Mouse (Mus musculus): Measurements from ENCODE around the gene Hspb9. TPM values are rescaled to one million over a fixed set of nuclear protein-coding genes. Genes with fewer than 3 reads are reported as not detected.

The Hspb9 gene
- polyA plus RNA-seq, 1 experiment from 2014 or later: not detected

DNA sequence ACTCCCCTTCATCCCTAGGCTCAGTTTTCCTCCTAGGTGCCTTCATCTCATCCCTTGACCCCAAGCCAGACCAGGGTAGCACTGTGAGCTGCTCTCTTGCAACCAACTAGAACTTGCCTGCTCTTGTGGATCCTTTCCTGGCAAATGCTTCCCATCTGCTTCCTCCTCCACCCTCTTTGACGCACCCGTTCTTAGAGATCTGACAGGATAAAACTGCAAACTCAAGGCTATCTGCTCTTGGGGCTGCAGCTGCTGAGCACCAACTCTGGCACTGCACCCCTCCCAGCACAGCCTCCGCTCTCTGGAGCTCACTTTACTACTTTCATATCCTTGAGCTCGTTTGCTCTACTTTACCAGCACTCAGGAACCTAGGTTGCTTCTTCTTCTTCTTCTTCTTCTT, 35.0 kb downstream of the Hspb9 start:
- H3K27me3 ChIP-seq (ENCODE audit: control insufficient read depth, insufficient read depth, low read length): no peaks in the 10 kb centered on the region
- no peak overlapping the region for H3K4me2 ChIP-seq (ENCODE audit: low read depth, low read length)
- no peaks in the 10 kb centered on the region for H3K4me1 ChIP-seq (ENCODE audit: control insufficient read depth, insufficient read depth, low read length)
- no peak overlapping the region for H3K9ac ChIP-seq (replicated peaks; ENCODE audit: low read length)
- H3K27ac ChIP-seq (replicated peaks; ENCODE audit: low read depth, low read length): no peak overlapping the region
- H3K9me3 ChIP-seq (replicated peaks; ENCODE audit: control insufficient read depth, low read length): no peaks in the 10 kb centered on the region
- H3K36me3 ChIP-seq (replicated peaks; ENCODE audit: control insufficient read depth, insufficient read depth, low read depth, low read length): no peaks in the 10 kb centered on the region
- ATAC-seq (replicated peaks; ENCODE audit: insufficient number of reproducible peaks, low FRiP score, low TSS enrichment, low read depth) (no peak), DNase-seq (ENCODE audit: low spot score) (no peak)
- no peak overlapping the region for H3K4me3 ChIP-seq (ENCODE audit: low read depth, low read length)
- WGBS: 72% methylated on average over 4 of the region's 4 CpGs

DNA sequence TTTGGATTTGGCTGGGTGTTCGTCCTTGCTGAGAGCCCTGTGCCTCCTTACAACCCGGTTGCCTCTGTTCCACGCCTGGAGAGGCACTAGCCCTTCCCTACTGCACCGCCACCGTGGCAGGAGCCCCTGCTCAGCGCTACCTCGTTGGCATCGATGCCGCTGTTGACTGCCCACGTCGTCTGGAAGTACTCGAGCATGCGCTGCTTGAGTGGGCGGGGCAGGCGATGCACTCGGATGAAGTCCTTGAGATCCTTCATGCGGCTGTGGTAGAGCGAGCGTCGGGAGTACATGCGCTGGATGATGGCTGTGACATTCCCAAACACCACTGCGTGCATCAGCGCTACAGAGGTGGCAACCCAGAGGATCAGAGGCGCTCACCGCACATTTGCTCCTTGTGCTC, 35.8 kb downstream of the Hspb9 start:
- ATAC-seq (replicated peaks; ENCODE audit: insufficient number of reproducible peaks, low FRiP score, low TSS enrichment, low read depth): no peak

DNA sequence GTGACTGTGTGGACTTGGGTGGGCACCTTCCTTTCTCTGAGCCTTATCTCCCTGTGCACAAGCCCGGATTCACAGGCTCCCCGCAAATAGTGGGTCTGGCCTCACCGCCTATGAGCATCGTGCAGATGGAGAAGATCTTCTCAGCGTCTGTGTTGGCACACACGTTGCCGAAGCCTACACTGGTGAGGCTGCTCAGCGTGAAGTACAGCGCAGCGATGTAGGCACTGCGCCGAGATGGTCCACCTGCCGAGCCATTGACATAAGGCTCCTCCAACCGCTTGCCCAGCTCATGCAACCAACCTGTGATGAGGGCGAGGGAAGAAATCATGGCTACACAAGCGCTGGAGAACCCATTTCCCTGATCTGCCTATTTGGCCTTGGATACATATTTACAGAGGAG, 36.5 kb downstream of the Hspb9 start:
- Histone ChIP-seq H3K27me3 (ENCODE audit: control insufficient read depth, insufficient read depth, low read length) (no peaks in the 10 kb centered on the region), H3K4me3 (ENCODE audit: low read depth, low read length) (no peak overlapping the region), H3K4me2 (ENCODE audit: low read depth, low read length) (no peak overlapping the region), H3K4me1 (ENCODE audit: control insufficient read depth, insufficient read depth, low read length) (no peaks in the 10 kb centered on the region), H3K36me3 (replicated peaks; ENCODE audit: control insufficient read depth, insufficient read depth, low read depth, low read length) (no peaks in the 10 kb centered on the region), H3K9ac (replicated peaks; ENCODE audit: low read length) (no peak overlapping the region), H3K27ac (replicated peaks; ENCODE audit: low read depth, low read length) (no peak overlapping the region), H3K9me3 (replicated peaks; ENCODE audit: control insufficient read depth, low read length) (no peaks in the 10 kb centered on the region)
- ATAC-seq (replicated peaks; ENCODE audit: insufficient number of reproducible peaks, low FRiP score, low TSS enrichment, low read depth) (no peak), DNase-seq (ENCODE audit: low spot score) (no peak)
- 90% methylated on average over 16 of the region's 16 CpGs for WGBS

More for the DNA sequence above, 35.8 kb downstream of the Hspb9 start:
- H3K27me3 ChIP-seq (ENCODE audit: control insufficient read depth, insufficient read depth, low read length): no peaks in the 10 kb centered on the region
- 50% methylated on average over 25 of the region's 25 CpGs for WGBS
- no peak overlapping the region for H3K27ac ChIP-seq (replicated peaks; ENCODE audit: low read depth, low read length)
- no peak overlapping the region for H3K4me3 ChIP-seq (ENCODE audit: low read depth, low read length)
- H3K4me2 ChIP-seq (ENCODE audit: low read depth, low read length): no peak overlapping the region
- no peak overlapping the region for H3K9ac ChIP-seq (replicated peaks; ENCODE audit: low read length)
- no peaks in the 10 kb centered on the region for H3K36me3 ChIP-seq (replicated peaks; ENCODE audit: control insufficient read depth, insufficient read depth, low read depth, low read length)
- DNase-seq (ENCODE audit: low spot score): no peak
- no peaks in the 10 kb centered on the region for H3K4me1 ChIP-seq (ENCODE audit: control insufficient read depth, insufficient read depth, low read length)
- no peaks in the 10 kb centered on the region for H3K9me3 ChIP-seq (replicated peaks; ENCODE audit: control insufficient read depth, low read length)

DNA sequence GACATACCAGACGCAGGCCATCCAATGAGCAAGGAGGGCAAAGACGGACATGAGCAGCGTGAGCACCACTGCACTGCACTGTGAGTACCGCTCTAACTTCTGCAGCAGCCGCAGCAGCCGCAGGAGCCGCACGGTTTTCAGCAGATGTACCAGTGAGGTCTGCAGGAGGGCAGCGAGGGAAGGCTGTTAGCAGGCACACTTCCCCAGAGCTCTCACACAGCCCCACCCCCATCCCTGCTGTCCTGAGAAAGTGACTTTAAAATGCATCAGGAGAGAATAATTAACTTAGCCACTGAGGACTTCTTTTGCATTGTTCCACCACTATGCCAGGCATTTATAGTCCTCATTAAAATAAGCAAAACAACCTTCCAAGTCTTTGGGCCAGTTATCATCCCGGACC, 38.6 kb downstream of the Hspb9 start:
- DNase-seq (ENCODE audit: low spot score) (no peak), ATAC-seq (replicated peaks; ENCODE audit: insufficient number of reproducible peaks, low FRiP score, low TSS enrichment, low read depth) (no peak)
- H3K27me3 ChIP-seq (ENCODE audit: control insufficient read depth, insufficient read depth, low read length): no peaks in the 10 kb centered on the region
- no peak overlapping the region for H3K4me2 ChIP-seq (ENCODE audit: low read depth, low read length)
- H3K36me3 ChIP-seq (replicated peaks; ENCODE audit: control insufficient read depth, insufficient read depth, low read depth, low read length): no peaks in the 10 kb centered on the region
- no peaks in the 10 kb centered on the region for H3K9me3 ChIP-seq (replicated peaks; ENCODE audit: control insufficient read depth, low read length)
- no peak overlapping the region for H3K9ac ChIP-seq (replicated peaks; ENCODE audit: low read length)
- H3K27ac ChIP-seq (replicated peaks; ENCODE audit: low read depth, low read length): no peak overlapping the region
- no peak overlapping the region for H3K4me3 ChIP-seq (ENCODE audit: low read depth, low read length)
- H3K4me1 ChIP-seq (ENCODE audit: control insufficient read depth, insufficient read depth, low read length): no peaks in the 10 kb centered on the region
- WGBS: 38% methylated on average over 10 of the region's 10 CpGs

DNA sequence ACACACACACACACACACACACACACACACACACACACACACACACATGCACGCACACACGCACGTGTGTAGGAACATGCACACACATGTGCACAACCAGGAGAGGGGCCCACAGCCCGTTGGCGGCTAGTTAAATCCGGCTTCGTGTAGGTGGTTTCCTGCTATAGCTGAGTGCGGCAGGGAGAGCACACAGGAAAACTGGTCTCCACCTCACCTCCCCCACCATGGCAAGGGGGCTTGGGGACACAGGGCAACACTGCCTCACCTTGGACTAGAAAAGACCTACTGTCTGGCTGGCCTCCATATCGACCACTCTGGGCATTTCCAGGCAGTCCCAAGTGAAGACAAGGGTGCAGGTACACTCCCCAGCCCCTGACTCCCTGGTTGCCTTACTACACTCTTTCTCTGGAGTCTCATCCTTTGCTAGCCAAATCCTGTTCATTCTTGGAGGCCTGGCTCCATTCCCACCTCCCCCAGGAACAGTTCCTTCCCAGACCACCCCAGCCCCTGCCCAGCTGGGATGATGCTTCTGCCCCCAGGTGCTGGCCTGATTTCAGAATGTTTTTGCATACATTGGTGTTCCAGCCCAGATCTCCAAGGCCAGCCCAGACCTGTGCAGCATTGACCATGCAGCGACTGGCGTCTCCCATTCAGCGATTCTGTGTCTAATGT, 40.5 kb downstream of the Hspb9 start:
- H3K27me3 ChIP-seq (ENCODE audit: control insufficient read depth, insufficient read depth, low read length): peaks cover 6% of the 10 kb centered on the region
- DNase-seq (ENCODE audit: low spot score): no peak
- no peak overlapping the region for H3K9ac ChIP-seq (replicated peaks; ENCODE audit: low read length)
- H3K4me2 ChIP-seq (ENCODE audit: low read depth, low read length): no peak overlapping the region
- no peak overlapping the region for H3K27ac ChIP-seq (replicated peaks; ENCODE audit: low read depth, low read length)
- no peaks in the 10 kb centered on the region for H3K36me3 ChIP-seq (replicated peaks; ENCODE audit: control insufficient read depth, insufficient read depth, low read depth, low read length)
- no peak overlapping the region for H3K4me3 ChIP-seq (ENCODE audit: low read depth, low read length)
- WGBS: 89% methylated on average over 12 of the region's 12 CpGs
- 0 out of 2 replicates have a peak, but pooled peaks cover 3% of the 10 kb centered on the region for H3K4me1 ChIP-seq (ENCODE audit: control insufficient read depth, insufficient read depth, low read length)
- no peaks in the 10 kb centered on the region for H3K9me3 ChIP-seq (replicated peaks; ENCODE audit: control insufficient read depth, low read length)
- ATAC-seq (replicated peaks; ENCODE audit: insufficient number of reproducible peaks, low FRiP score, low TSS enrichment, low read depth): no peak

DNA sequence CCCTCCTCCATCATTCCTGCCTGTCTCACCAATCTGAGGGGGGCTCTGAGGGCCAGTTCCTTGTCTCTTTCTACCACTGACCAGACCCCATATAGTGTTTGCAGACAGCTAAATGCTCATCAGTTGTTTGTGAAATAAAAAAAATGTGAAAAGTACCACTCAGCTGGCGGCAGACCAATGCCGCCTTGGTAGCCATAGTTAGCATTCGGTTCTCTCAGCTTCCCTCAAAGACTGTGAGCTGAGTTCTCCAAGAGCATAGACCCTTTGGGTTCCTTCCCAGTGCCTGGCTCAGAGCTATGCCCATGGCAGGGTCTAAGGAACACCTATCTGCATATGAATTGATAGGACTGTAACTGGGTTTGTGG, 41.0 kb downstream of the Hspb9 start:
- no peak overlapping the region for H3K9ac ChIP-seq (replicated peaks; ENCODE audit: low read length)
- no peak for ATAC-seq (replicated peaks; ENCODE audit: insufficient number of reproducible peaks, low FRiP score, low TSS enrichment, low read depth)
- H3K4me2 ChIP-seq (ENCODE audit: low read depth, low read length): no peak overlapping the region
- peaks cover 11% of the 10 kb centered on the region for H3K27me3 ChIP-seq (ENCODE audit: control insufficient read depth, insufficient read depth, low read length)
- H3K27ac ChIP-seq (replicated peaks; ENCODE audit: low read depth, low read length): no peak overlapping the region
- WGBS: 92% methylated on average over 3 of the region's 3 CpGs
- peaks cover 8% of the 10 kb centered on the region; the same call in 1 of the 2 replicates for H3K4me1 ChIP-seq (ENCODE audit: control insufficient read depth, insufficient read depth, low read length)
- DNase-seq (ENCODE audit: low spot score): no peak
- H3K4me3 ChIP-seq (ENCODE audit: low read depth, low read length): no peak overlapping the region
- H3K9me3 ChIP-seq (replicated peaks; ENCODE audit: control insufficient read depth, low read length): no peaks in the 10 kb centered on the region
- no peaks in the 10 kb centered on the region for H3K36me3 ChIP-seq (replicated peaks; ENCODE audit: control insufficient read depth, insufficient read depth, low read depth, low read length)

DNA sequence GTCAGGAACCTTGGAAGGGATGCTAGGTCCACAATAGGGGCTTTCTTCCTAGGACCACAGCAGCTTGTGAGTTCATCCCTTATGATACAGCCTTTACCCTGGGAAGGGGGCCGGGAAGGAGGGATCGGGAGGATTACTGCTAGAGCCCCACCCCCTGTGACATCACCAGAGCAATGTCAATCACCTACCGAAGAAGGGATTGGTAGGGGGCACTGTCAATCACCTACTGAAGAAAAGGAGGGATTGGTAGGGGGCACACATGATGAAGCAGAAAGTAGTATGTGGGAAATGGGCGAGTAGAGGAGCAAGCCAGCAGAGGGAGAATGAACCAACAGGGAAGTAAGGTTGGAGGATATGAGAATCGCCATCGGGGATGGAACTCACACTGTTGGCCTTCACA, 42.8 kb downstream of the Hspb9 start:
- peaks cover 21% of the 10 kb centered on the region for H3K27me3 ChIP-seq (ENCODE audit: control insufficient read depth, insufficient read depth, low read length)
- no peaks in the 10 kb centered on the region for H3K36me3 ChIP-seq (replicated peaks; ENCODE audit: control insufficient read depth, insufficient read depth, low read depth, low read length)
- 59% methylated on average over 6 of the region's 6 CpGs for WGBS
- H3K4me3 ChIP-seq (ENCODE audit: low read depth, low read length): no peak overlapping the region
- H3K4me2 ChIP-seq (ENCODE audit: low read depth, low read length): no peak overlapping the region
- H3K27ac ChIP-seq (replicated peaks; ENCODE audit: low read depth, low read length): no peak overlapping the region
- ATAC-seq (replicated peaks; ENCODE audit: insufficient number of reproducible peaks, low FRiP score, low TSS enrichment, low read depth) (no peak), DNase-seq (ENCODE audit: low spot score) (no peak)
- peaks cover 9% of the 10 kb centered on the region; the same call in 1 of the 2 replicates for H3K4me1 ChIP-seq (ENCODE audit: control insufficient read depth, insufficient read depth, low read length)
- no peaks in the 10 kb centered on the region for H3K9me3 ChIP-seq (replicated peaks; ENCODE audit: control insufficient read depth, low read length)
- no peak overlapping the region for H3K9ac ChIP-seq (replicated peaks; ENCODE audit: low read length)

DNA sequence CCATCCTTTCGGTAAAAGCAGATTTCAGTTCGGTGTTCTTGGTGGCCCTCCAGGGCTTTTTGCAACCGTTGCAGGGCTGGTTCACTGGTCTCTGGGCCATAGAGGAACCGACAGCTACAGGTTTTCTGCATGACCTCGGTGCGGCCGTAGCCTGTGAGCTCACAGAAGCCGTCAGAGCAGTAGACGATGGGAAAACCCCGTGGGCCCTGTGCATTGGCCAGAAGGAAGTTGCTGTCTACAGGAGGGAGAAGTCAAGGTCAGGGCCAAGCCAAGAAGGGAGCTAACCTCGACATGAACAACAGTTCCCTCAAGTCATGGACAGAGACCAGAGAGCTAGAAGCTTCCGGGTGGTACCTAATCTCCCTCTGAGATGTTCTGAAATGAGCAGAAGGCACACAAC, 43.9 kb downstream of the Hspb9 start:
- Histone ChIP-seq H3K9me3 (replicated peaks; ENCODE audit: control insufficient read depth, low read length) (no peaks in the 10 kb centered on the region), H3K36me3 (replicated peaks; ENCODE audit: control insufficient read depth, insufficient read depth, low read depth, low read length) (no peaks in the 10 kb centered on the region), H3K4me2 (ENCODE audit: low read depth, low read length) (no peak overlapping the region), H3K4me1 (ENCODE audit: control insufficient read depth, insufficient read depth, low read length) (peaks cover 9% of the 10 kb centered on the region), H3K9ac (replicated peaks; ENCODE audit: low read length) (no peak overlapping the region), H3K27ac (replicated peaks; ENCODE audit: low read depth, low read length) (no peak overlapping the region), H3K4me3 (ENCODE audit: low read depth, low read length) (no peak overlapping the region), H3K27me3 (ENCODE audit: control insufficient read depth, insufficient read depth, low read length) (peaks cover 28% of the 10 kb centered on the region)
- ATAC-seq (replicated peaks; ENCODE audit: insufficient number of reproducible peaks, low FRiP score, low TSS enrichment, low read depth) (no peak), DNase-seq (ENCODE audit: low spot score) (no peak)
- 90% methylated on average over 12 of the region's 12 CpGs for WGBS
